Mouse (Mus musculus): ENCODE results near the gene Klrg2. TPM values are rescaled to one million over a fixed set of nuclear protein-coding genes. Genes with fewer than 3 reads are reported as not detected.

Klrg2 gene
- polyA plus RNA-seq, 1 experiment from 2014 or later = 0.24 TPM

DNA sequence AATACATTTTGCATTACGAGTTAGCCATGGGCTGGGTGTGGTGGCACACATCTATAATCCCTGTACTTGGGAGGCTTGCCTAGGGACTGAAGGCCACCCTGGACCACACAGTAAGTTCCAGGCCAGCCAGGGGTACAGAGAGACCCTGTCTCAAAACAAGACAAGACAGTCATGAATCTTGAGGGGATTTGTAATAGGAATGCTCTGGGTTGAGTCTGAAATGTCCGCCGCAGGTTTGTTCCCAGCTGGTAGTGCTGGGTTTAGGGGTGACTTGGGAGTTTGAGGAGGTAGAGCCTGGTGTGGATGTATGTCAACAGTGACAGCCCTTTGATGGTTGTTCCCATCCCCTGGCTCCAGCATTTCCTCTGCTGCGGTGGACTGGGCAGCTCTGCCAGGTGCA is 10.0 kb downstream of the Klrg2 start:
- Histone ChIP-seq H3K9ac (replicated peaks) (no peak overlapping the region), H3K27ac (replicated peaks) (no peak overlapping the region), H3K4me1 (no peaks in the 10 kb centered on the region), H3K9me3 (replicated peaks) (no peaks in the 10 kb centered on the region), H3K27me3 (replicated peaks) (no peaks in the 10 kb centered on the region), H3K36me3 (no peaks in the 10 kb centered on the region), H3K4me2 (no peak overlapping the region), H3K4me3 (replicated peaks) (no peak overlapping the region)
- ATAC-seq (ENCODE audit: low FRiP score) = no peak
- WGBS = 98% methylated on average over 4 of the region's 4 CpGs

DNA sequence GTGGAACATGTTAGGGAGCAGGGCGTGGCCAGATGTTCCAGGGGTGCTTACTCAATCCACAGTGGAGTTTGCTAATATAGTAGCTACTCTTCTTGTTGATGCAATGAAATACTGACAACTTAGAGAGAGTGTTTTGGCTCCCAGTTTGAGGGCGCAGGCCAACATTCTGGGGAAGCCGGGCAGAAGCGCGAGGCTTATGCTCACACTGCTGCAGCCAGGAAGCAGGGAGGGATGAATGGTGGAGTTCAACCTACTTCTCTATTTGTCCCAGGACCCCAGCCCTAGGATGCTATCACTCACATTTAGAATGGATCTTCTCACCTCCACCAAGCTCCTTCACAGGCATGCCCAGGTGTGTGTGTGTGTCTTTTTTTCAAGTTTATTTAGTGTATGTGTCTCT is 11.0 kb downstream of the Klrg2 start:
- Histone ChIP-seq H3K4me3 (replicated peaks) (no peak overlapping the region), H3K4me2 (no peak overlapping the region), H3K9me3 (replicated peaks) (no peaks in the 10 kb centered on the region), H3K36me3 (no peaks in the 10 kb centered on the region), H3K27me3 (replicated peaks) (no peaks in the 10 kb centered on the region), H3K4me1 (no peaks in the 10 kb centered on the region), H3K27ac (replicated peaks) (no peak overlapping the region), H3K9ac (replicated peaks) (no peak overlapping the region)
- WGBS = 96% methylated on average over 5 of the region's 5 CpGs
- ATAC-seq (ENCODE audit: low FRiP score) = no peak

DNA sequence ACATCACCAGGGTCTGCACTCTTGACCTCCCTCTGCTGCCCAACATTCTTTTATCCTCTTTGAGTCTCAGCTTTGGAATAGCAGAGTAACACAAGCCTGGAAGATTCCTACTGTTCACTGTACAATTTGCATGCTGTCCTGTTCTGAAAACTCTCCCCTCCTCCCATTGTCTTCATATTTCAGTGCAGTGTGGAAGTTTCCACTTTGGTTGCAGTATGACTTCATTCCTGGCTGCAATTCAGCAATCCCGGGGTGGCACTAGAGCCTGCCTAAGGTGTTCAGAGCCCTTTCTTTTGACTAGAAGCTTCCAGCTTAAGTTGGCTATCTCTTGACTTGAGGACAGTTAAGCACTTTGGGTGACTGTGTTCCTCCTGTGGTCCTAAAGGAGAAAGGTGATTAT is 12.6 kb downstream of the Klrg2 start:
- Histone ChIP-seq H3K36me3 (peaks cover 8% of the 10 kb centered on the region), H3K9ac (replicated peaks) (no peak overlapping the region), H3K27ac (replicated peaks) (no peak overlapping the region), H3K27me3 (replicated peaks) (no peaks in the 10 kb centered on the region), H3K4me2 (no peak overlapping the region), H3K9me3 (replicated peaks) (no peaks in the 10 kb centered on the region), H3K4me3 (replicated peaks) (no peak overlapping the region), H3K4me1 (no peaks in the 10 kb centered on the region)
- no peak for ATAC-seq (ENCODE audit: low FRiP score)
- WGBS = 65% methylated on average over 1 of the region's 1 CpGs

DNA sequence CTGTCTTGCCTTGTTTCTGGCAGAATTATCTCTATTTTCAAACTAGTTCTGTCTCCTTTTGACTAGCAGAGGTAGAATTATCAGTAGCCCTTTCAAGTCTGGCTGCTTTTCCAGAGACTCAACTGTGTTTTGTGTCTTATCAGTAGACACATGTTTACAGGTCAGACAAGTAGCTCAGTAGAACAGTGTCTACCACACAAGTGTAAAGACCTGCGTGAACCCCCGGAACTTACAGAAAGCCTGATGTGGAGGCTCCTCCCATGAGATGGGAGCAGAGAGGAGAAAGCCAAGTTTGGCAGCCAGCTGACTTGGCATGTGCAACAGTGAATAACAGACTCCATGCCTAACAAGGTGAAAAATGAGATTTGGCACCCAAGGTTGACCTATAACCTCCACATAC is 13.6 kb downstream of the Klrg2 start:
- no peak overlapping the region for H3K9ac ChIP-seq (replicated peaks)
- H3K4me3 ChIP-seq (replicated peaks) = no peak overlapping the region
- 87% methylated on average over 2 of the region's 2 CpGs for WGBS
- no peak overlapping the region for H3K4me2 ChIP-seq
- H3K4me1 ChIP-seq = no peaks in the 10 kb centered on the region
- no peak overlapping the region for H3K27ac ChIP-seq (replicated peaks)
- no peak for ATAC-seq (ENCODE audit: low FRiP score)
- H3K9me3 ChIP-seq (replicated peaks) = no peaks in the 10 kb centered on the region
- peaks cover 17% of the 10 kb centered on the region for H3K36me3 ChIP-seq
- no peaks in the 10 kb centered on the region for H3K27me3 ChIP-seq (replicated peaks)

DNA sequence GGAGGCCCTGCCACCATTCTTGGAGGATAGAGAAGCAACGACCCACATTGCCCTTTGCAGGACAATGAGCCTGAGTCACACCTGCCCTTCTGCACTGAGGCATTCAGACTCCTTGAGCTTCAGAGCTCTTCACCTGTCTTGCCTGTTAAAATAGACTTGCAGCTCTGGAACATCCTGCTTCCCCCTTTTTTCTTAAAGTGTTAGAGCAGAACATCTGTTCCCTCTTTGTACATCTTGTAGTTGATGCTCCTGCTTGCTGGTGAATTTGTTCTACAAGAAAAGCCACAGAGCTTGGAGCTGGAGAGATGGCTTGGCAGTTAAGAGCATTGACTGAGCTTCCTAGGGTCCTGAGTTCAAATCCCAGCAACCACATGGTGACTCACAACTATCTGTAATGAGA is 14.6 kb downstream of the Klrg2 start:
- Histone ChIP-seq H3K4me2 (no peak overlapping the region), H3K4me3 (replicated peaks) (no peak overlapping the region), H3K4me1 (no peaks in the 10 kb centered on the region), H3K36me3 (peaks cover 27% of the 10 kb centered on the region), H3K27me3 (replicated peaks) (no peaks in the 10 kb centered on the region), H3K27ac (replicated peaks) (no peak overlapping the region), H3K9ac (replicated peaks) (no peak overlapping the region), H3K9me3 (replicated peaks) (0 out of 2 replicates have a peak, but pooled peaks cover 8% of the 10 kb centered on the region)
- ATAC-seq (ENCODE audit: low FRiP score) = no peak
- 97% methylated on average over 1 of the region's 1 CpGs for WGBS

DNA sequence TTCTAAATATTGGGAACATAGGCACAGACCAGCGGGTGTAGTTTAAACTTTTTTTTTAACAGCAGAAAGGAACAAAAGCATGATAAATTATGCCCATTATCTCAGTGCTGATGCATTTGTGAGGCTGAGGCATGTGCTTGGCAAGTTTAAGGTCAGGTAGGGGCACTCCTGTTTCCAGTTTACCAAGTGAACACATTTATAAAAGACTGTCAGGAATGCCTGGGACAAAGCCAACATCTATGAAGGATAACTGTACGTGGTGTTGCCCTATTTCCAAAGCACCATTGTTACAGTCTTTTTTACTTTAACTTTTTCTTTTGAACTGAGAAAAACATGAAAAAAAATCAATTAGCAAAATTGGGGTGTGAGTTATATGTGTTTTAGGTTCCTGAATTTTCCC is 27.1 kb downstream of the Klrg2 start:
- no peak overlapping the region for H3K9ac ChIP-seq (replicated peaks)
- H3K4me2 ChIP-seq = no peak overlapping the region
- H3K9me3 ChIP-seq (replicated peaks) = no peaks in the 10 kb centered on the region
- H3K27ac ChIP-seq (replicated peaks) = no peak overlapping the region
- H3K4me1 ChIP-seq = no peaks in the 10 kb centered on the region
- no peak for ATAC-seq (ENCODE audit: low FRiP score)
- WGBS = 84% methylated on average over 2 of the region's 2 CpGs
- H3K27me3 ChIP-seq (replicated peaks) = no peaks in the 10 kb centered on the region
- H3K4me3 ChIP-seq (replicated peaks) = no peak overlapping the region
- H3K36me3 ChIP-seq = peaks cover 10% of the 10 kb centered on the region; the same call in 1 of the 2 replicates

DNA sequence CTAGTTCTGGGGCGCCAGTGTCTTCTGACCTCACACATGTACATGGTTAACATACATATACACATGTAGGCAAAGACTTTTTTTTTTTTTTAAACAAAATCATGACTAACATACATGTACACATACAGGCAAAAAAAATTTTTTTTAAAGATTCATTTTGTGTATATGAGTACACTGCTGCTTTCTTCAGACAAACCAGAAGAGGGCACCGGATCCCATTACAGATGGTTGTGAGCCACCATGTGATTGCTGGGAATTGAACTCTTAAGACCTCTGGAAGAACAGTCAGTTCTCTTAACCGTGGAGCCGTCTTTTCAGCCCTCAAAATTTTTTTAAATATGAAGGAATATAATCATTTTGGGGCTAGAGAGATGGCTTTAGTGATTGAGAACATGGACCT is 39.6 kb downstream of the Klrg2 start:
- Histone ChIP-seq H3K36me3 (peaks cover 25% of the 10 kb centered on the region), H3K27ac (replicated peaks) (no peak overlapping the region), H3K4me1 (no peaks in the 10 kb centered on the region), H3K27me3 (replicated peaks) (no peaks in the 10 kb centered on the region), H3K9ac (replicated peaks) (no peak overlapping the region), H3K4me3 (replicated peaks) (no peak overlapping the region), H3K4me2 (no peak overlapping the region), H3K9me3 (replicated peaks) (no peaks in the 10 kb centered on the region)
- WGBS = 93% methylated on average over 4 of the region's 4 CpGs
- no peak for ATAC-seq (ENCODE audit: low FRiP score)

DNA sequence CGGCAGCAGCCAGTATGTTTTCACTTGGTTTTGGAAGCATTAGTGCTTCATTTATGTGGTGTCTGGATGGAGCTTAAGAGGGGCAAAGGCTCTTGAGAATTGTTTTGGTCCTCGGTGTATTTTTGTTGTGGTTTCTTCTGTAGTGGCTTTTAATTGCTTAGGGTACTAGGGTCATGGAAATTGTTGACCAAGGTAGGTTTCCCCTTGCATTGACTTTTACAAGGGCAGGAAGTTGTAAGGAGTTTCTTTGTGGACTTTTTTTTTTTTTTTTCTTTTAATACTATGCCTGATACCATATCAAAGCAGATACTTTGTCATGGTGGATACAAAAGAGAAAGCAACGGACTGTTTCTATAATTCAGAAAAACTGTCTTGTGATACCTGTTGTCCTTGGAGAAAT is 55.3 kb downstream of the Klrg2 start:
- H3K9ac ChIP-seq (replicated peaks) = no peak overlapping the region
- H3K27ac ChIP-seq (replicated peaks) = no peak overlapping the region
- no peak for ATAC-seq (ENCODE audit: low FRiP score)
- H3K4me2 ChIP-seq = no peak overlapping the region
- peaks cover 30% of the 10 kb centered on the region for H3K36me3 ChIP-seq
- H3K9me3 ChIP-seq (replicated peaks) = no peaks in the 10 kb centered on the region
- no peaks in the 10 kb centered on the region for H3K27me3 ChIP-seq (replicated peaks)
- H3K4me3 ChIP-seq (replicated peaks) = no peak overlapping the region
- H3K4me1 ChIP-seq = no peaks in the 10 kb centered on the region
- 93% methylated on average over 3 of the region's 3 CpGs for WGBS

DNA sequence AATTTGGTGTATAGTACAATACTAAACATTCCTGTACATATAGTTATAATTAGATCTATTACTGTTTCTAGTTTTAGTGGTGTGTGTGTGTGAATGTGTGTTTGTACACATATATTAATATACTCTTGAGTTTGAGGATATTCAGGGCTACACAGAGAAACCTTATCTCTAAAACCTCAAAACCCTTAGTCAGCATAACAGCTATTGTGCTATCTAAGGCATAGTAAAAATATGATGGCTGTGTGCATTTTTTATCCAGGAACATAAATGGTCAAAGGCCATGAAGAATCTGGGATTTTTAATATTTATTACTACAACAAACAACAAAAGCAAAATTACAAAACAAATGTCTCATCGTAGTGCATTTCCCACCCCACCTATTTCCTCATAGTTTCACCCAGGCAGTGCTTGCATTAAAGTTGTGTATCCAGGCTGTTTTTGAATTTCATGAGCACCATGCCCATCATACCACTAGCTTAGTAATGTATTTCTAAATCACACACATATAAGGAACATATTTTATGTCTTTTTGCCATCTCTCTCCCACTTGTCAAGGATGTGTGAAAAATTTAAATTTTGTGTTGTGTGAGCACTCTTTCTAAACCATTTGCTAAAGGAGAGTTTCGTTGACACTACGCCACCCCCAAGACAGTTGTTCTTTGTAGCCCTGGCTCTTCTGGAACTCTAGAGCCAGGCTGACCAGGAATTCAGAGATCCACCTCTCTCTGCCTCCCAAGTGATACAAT is 56.8 kb downstream of the Klrg2 start:
- H3K4me2 ChIP-seq = no peak overlapping the region
- no peak overlapping the region for H3K27ac ChIP-seq (replicated peaks)
- peaks cover 19% of the 10 kb centered on the region for H3K36me3 ChIP-seq
- no peaks in the 10 kb centered on the region for H3K27me3 ChIP-seq (replicated peaks)
- H3K4me3 ChIP-seq (replicated peaks) = no peak overlapping the region
- no peaks in the 10 kb centered on the region for H3K4me1 ChIP-seq
- 97% methylated on average over 3 of the region's 3 CpGs for WGBS
- no peak for ATAC-seq (ENCODE audit: low FRiP score)
- no peaks in the 10 kb centered on the region for H3K9me3 ChIP-seq (replicated peaks)
- H3K9ac ChIP-seq (replicated peaks) = no peak overlapping the region

DNA sequence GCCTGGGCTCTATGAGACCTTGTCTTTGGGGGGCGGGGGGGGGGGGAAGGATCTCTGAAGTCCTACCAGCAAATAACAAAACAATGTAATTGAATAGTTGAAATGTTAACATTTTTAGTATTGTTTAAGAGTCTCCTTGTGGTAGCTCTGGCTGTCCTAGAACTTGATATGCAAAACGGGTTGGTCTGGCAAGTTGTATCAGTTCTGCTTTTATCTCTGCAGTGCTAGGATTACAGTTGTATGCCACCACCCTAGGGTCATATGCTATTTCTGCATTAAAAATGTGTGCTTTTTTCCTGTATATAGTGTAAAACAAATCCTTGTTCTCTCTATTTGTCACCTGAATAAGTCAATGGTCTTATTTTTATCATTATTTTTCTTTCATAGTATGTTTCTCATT is 60.9 kb downstream of the Klrg2 start:
- Histone ChIP-seq H3K4me1 (no peaks in the 10 kb centered on the region), H3K27me3 (replicated peaks) (no peaks in the 10 kb centered on the region), H3K4me3 (replicated peaks) (no peak overlapping the region), H3K27ac (replicated peaks) (no peak overlapping the region), H3K4me2 (no peak overlapping the region), H3K36me3 (peaks cover 23% of the 10 kb centered on the region), H3K9me3 (replicated peaks) (no peaks in the 10 kb centered on the region), H3K9ac (replicated peaks) (no peak overlapping the region)
- WGBS = 93% methylated on average over 2 of the region's 2 CpGs
- ATAC-seq (ENCODE audit: low FRiP score) = no peak

Measured in neural tube, embryonic 15.5 days (tissue).